In genomic region chr1:127498746-127499145, GRCm38 (mm10) we compare ENCODE assay signal across 19 mouse cellular contexts.
"Had no signal": no experiment of that assay in that cellular context is flagged by ENCODE, and none has a peak within 500 bp of the region (broad histone marks: within the 10 kb centered on the region; RNA-seq: fewer than 3 reads in every experiment).

No protein-coding gene starts in this region.

- H3K9me3 ChIP-seq: kidney, embryonic 15.5 days; liver, embryonic 13.5 days; midbrain, embryonic 12.5 days; neural tube, embryonic 13.5 days had no signal

- H3K4me2 ChIP-seq: kidney, embryonic 15.5 days; liver, embryonic 13.5 days; midbrain, embryonic 12.5 days; neural tube, embryonic 13.5 days had no signal

- H3K9ac ChIP-seq: kidney, embryonic 15.5 days; liver, embryonic 13.5 days; midbrain, embryonic 12.5 days; neural tube, embryonic 13.5 days had no signal

- ATAC-seq: intestine, embryonic 16.5 days; midbrain, embryonic 16.5 days had no signal

- H3K27ac ChIP-seq: kidney, embryonic 15.5 days; left cerebral cortex, adult 2 months; liver, embryonic 13.5 days; midbrain, embryonic 12.5 days; neural tube, embryonic 13.5 days had no signal

- H3K36me3 ChIP-seq: kidney, embryonic 15.5 days; liver, embryonic 13.5 days had no signal

- H3K27me3 ChIP-seq: liver, embryonic 13.5 days; midbrain, embryonic 12.5 days had no signal

- H3K4me3 ChIP-seq: kidney, embryonic 15.5 days; left cerebral cortex, adult 2 months; liver, embryonic 13.5 days; midbrain, embryonic 12.5 days; myocyte; neural tube, embryonic 13.5 days had no signal

- H3K4me1 ChIP-seq: kidney, embryonic 15.5 days; liver, embryonic 13.5 days; midbrain, embryonic 12.5 days had no signal

- DNase-seq: kidney, adult 2 months; kidney, postnatal 14 days; layer of hippocampus, postnatal 36 days; liver, embryonic 13.5 days; lung, adult 2 months; lung, postnatal 14 days; lung, postnatal 4 days; retina, postnatal 1 day; right cerebral cortex, postnatal 25 days; spleen, adult 18-20 months; thymus, adult 18-20 months; thymus, postnatal 4 days had no signal
